Mouse (Mus musculus) C2C12 (cell line): ENCODE measurements at regions not wholly inside any gene's neighbourhood (a gene's known extent, or its start where the extent isn't known, plus 50 kb on each side); places are given as distances from the start of the nearest gene placed in this dataset.

Experiments used
- H3K27me3 ChIP-seq: one replicate; pipeline ENCODE4 v1.6.1; 2011; ENCODE audit not compliant: control insufficient read depth, insufficient read depth, insufficient read length
- H3K36me3 ChIP-seq: one replicate; pipeline ENCODE4 v1.6.1; 2011; ENCODE audit not compliant: control insufficient read depth, insufficient read depth
- H3K4me3 ChIP-seq: one replicate; pipeline ENCODE4 v1.5.1; 2011; ENCODE audit warnings: mild to moderate bottlenecking, control low read depth; ENCODE audit not compliant: poor library complexity, insufficient read depth, severe bottlenecking
- H3K79me2 ChIP-seq: one replicate; pipeline ENCODE4 v1.6.1; 2011; ENCODE audit not compliant: control insufficient read depth, insufficient read depth
- H3K79me3 ChIP-seq: one replicate; pipeline ENCODE4 v1.6.1; 2011; ENCODE audit warnings: low read depth, control low read depth
- H3ac ChIP-seq: one replicate; pipeline ENCODE3; 2011; ENCODE audit warnings: low read depth; ENCODE audit not compliant: control insufficient read depth, insufficient read length
- CEBPB ChIP-seq: IDR thresholded peaks from one replicate; pipeline ENCODE4 v1.6.1; 2011; ENCODE audit warnings: low read depth, mild to moderate bottlenecking, control low read depth, moderate library complexity
- CTCF ChIP-seq: IDR thresholded peaks from one replicate; pipeline ENCODE4 v1.5.1; 2011; ENCODE audit not compliant: control insufficient read depth, insufficient read depth, insufficient read length
- FOSL1 ChIP-seq: IDR thresholded peaks from one replicate; pipeline ENCODE4 v1.8.0; 2011; ENCODE audit warnings: mild to moderate bottlenecking, low read length; ENCODE audit not compliant: poor library complexity, insufficient read depth, severe bottlenecking
- MAX ChIP-seq: IDR thresholded peaks from one replicate; pipeline ENCODE4 v1.6.1; 2011; ENCODE audit warnings: mild to moderate bottlenecking, control low read depth
- MYOD1 ChIP-seq: IDR thresholded peaks from one replicate; pipeline ENCODE4 v1.6.1; 2011; ENCODE audit warnings: low read depth; ENCODE audit not compliant: control insufficient read depth, insufficient read length
- MYOG ChIP-seq: IDR thresholded peaks from one replicate; pipeline ENCODE4 v1.6.1; 2011; ENCODE audit not compliant: control insufficient read depth, insufficient read length; ENCODE audit errors: extremely low read depth
- USF1 ChIP-seq: IDR thresholded peaks from one replicate; pipeline ENCODE4 v1.6.1; 2011; ENCODE audit warnings: low read depth, mild to moderate bottlenecking, control low read depth, moderate library complexity

DNA sequence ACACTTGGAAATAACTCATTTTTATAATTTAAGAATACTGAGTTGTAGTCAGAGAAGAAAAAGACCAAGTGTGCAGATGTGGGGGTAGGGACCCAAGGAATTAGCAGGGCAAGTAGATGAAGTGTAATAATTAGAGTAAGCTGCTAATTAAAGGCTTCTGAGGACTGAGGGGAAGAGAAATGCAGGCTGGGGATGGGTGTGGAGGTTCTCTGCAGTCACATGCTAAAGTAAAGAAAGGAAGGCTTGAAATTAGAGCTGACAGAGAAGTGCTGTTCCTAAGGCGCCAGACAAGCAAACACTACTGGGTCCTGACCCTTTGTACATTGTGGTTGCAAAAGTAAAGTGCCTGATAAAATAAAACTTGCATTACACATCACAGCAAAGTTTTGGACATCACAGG is 372.7 kb downstream of the Pdgfc start:
- H3K79me2 ChIP-seq = no peaks in the 10 kb centered on the region
- H3K27me3 ChIP-seq = no peaks in the 10 kb centered on the region
- H3ac ChIP-seq = no peak overlapping the region
- no peak for TF ChIP-seq MYOD1
- no peak for TF ChIP-seq CTCF
- TF ChIP-seq USF1 = no peak
- TF ChIP-seq CEBPB = no peak
- TF ChIP-seq FOSL1 = no peak
- TF ChIP-seq MAX = no peak
- TF ChIP-seq MYOG = no peak
- H3K79me3 ChIP-seq = no peaks in the 10 kb centered on the region
- no peaks in the 10 kb centered on the region for H3K36me3 ChIP-seq
- no peak overlapping the region for H3K4me3 ChIP-seq

DNA sequence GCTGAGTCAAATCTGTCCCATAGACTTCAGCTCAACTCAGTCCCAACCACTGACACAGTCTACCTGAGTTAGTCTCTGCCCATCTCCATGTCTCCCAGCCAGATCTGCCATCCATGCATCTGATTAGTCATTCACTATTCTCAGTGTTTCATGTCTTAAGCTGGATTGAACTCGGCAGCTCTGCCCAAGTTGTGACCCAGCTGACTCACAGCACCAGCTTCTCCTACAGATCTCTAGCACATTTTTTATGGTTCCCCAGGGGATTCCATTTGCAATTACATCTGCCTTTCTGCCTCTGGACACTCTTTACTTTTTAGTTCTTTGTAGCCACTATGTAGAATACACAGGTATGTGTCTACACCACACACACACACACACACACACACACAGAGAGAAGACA is 385.7 kb downstream of the Pdgfc start:
- H3K36me3 ChIP-seq = no peaks in the 10 kb centered on the region
- H3K79me2 ChIP-seq = no peaks in the 10 kb centered on the region
- no peak overlapping the region for H3ac ChIP-seq
- no peak overlapping the region for H3K4me3 ChIP-seq
- no peaks in the 10 kb centered on the region for H3K27me3 ChIP-seq
- TF ChIP-seq MYOG (no peak), MYOD1 (peak; percentile 21)
- H3K79me3 ChIP-seq = no peaks in the 10 kb centered on the region

- Histone ChIP-seq H3K79me2 (no peaks in the 10 kb centered on the region), H3ac (no peak overlapping the region), H3K4me3 (no peak overlapping the region), H3K27me3 (no peaks in the 10 kb centered on the region), H3K36me3 (no peaks in the 10 kb centered on the region), H3K79me3 (no peaks in the 10 kb centered on the region)
- no peak for TF ChIP-seq MAX
- TF ChIP-seq FOSL1 = no peak
- no peak for TF ChIP-seq MYOG
- no peak for TF ChIP-seq MYOD1
- TF ChIP-seq USF1 = no peak
- TF ChIP-seq CTCF = no peak
- no peak for TF ChIP-seq CEBPB
Measured at GRCm38 (mm10) chr3:81426765-81427164, 390.5 kb downstream of the Pdgfc start.
